Mouse (Mus musculus) kidney, adult 2 months (tissue): ENCODE measurements around the gene Mylk2. TPM values are rescaled to one million over a fixed set of nuclear protein-coding genes. Genes with fewer than 3 reads are reported as not detected.
A peak's percentile ranks its signal among the peaks of the same experiment; 100 is the strongest.

ENCODE experiments used
- DNase-seq: peaks from one replicate; pipeline ENCODE4 v3.0.0; 2021
- H3K27ac ChIP-seq: fragments of 200-500 bp; 2 replicates; pipeline ENCODE4 v1.5.1; 2012; ENCODE audit warnings: low read depth, low read length, control low read depth, inconsistent platforms; ENCODE audit not compliant: insufficient read depth
- H3K27me3 ChIP-seq: fragments of 200-500 bp; replicated peaks from 2 replicates; pipeline ENCODE4 v1.6.1; 2012; ENCODE audit warnings: mild to moderate bottlenecking, moderate library complexity, low read length, inconsistent platforms; ENCODE audit not compliant: control insufficient read depth, insufficient read depth
- H3K36me3 ChIP-seq: fragments of 200-500 bp; 2 replicates; pipeline ENCODE4 v1.6.1; 2012; ENCODE audit warnings: mild to moderate bottlenecking, moderate library complexity, low read length, inconsistent platforms; ENCODE audit not compliant: control insufficient read depth, insufficient read depth
- H3K4me1 ChIP-seq: fragments of 200-500 bp; 2 replicates; pipeline ENCODE4 v1.6.1; 2011; ENCODE audit warnings: low read length; ENCODE audit not compliant: control insufficient read depth, insufficient read depth
- H3K4me3 ChIP-seq: fragments of 200-500 bp; 2 replicates; pipeline ENCODE4 v1.5.1; 2011; ENCODE audit warnings: mild to moderate bottlenecking, low read depth, low read length, control low read depth; ENCODE audit not compliant: insufficient read depth
- CTCF ChIP-seq: fragments of 200-500 bp; conservative IDR thresholded peaks from 2 replicates; pipeline ENCODE4 v1.5.1; 2011; ENCODE audit warnings: low read depth, mild to moderate bottlenecking, control low read depth, low read length, moderate library complexity, mixed read lengths; ENCODE audit not compliant: insufficient read depth, insufficient read length
- POLR2A ChIP-seq: fragments of 200-500 bp; IDR thresholded peaks from one replicate; pipeline ENCODE4 v1.6.1; 2011; ENCODE audit warnings: low read depth, low read length, control low read depth
- WGBS: fragments of 180-500 bp; shearing (Covaris S2); methylation state at CpG from one replicate; pipeline ENCODE4 v1.1.7; 2018; 5-methylcytosine and 5-hydroxymethylcytosine counted together
- polyA plus RNA-seq: library from polyadenylated mRNA; depleted of rRNA; stranded (reverse); fragments of >200 nt; gene quantifications from 2 replicates; pipeline ENCODE4 v1.2.3, GENCODE M21; 2012

Gene Mylk2
- polyA plus RNA-seq, 1 experiment: 1.1 TPM

DNA sequence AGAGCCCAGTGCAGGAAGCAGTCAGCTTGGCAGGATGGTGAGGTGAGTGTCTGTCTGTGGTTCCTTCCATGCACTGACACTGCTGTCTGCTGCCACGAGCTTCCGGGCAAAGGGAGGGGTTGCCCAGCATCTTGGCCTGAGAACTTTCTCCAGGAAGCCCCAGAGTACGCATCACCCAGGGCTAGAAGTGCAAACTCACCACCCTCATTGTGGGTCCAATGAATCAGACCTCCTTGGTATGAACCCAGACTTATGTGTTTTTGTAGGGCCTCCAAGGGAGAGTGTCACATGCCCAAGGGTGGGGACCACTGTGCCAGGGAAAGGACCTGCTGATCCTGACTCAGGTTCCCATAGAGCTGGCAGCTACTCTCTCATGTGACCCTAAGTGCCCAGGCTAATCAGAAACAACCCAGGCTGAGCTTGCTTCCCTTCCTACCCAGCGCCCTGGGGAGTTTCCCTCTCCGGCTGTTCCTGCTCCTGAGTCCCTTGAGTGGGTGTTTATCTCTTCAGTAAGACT, 7.0 kb upstream of the Mylk2 start:
- no peak for TF ChIP-seq CTCF
- Histone ChIP-seq H3K4me3 (no peak overlapping the region), H3K4me1 (no peaks in the 10 kb centered on the region), H3K27ac (no peak overlapping the region), H3K27me3 (no peaks in the 10 kb centered on the region), H3K36me3 (no peaks in the 10 kb centered on the region)
- no peak for DNase-seq
- WGBS: 54% methylated on average over 5 of the region's 5 CpGs

GRCm38 (mm10) chr2:152905036-152905829, 5.9 kb upstream of the Mylk2 start:
- Histone ChIP-seq H3K27ac (no peak overlapping the region), H3K4me3 (no peak overlapping the region), H3K4me1 (no peaks in the 10 kb centered on the region), H3K36me3 (no peaks in the 10 kb centered on the region), H3K27me3 (no peaks in the 10 kb centered on the region)
- 43% methylated on average over 11 of the region's 11 CpGs for WGBS
- TF ChIP-seq POLR2A (no peak), CTCF (no peak)
- DNase-seq: peak; percentile 45

DNA sequence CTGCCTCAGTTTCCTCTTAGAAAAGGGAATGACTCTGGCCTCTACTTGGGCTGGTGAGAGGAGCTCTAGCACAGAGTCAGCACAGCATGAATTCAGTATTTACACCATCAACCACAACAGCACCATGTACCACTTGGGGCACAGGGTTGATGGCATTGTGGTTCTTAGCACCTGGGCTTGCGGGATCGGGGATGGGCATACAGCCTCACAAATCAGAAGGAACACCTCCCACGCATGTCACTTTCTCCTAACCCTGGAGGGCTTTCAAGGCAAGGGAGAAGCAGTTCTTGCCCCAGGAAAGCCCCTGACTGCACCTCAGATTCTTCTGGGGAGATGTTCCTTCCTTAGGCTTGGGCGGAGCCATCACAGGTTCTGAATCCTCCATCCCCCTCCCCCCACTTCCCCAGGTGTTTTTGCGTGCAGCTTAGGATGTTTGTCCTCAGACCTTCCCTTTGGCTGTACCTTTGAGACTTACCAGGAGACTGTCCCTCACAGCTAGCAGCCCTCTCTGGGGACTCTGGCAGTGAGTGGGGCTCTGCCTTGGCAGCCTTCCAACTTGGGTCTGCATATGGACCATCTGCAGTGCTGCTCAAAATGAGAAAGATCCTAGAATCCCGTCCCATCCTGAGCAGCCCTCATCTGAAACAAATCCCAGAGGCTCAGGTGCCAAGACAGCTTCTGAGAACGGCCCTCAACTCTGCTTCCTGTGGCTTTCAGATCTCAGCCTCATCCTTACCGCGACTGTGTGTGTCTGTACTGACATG, 4.7 kb upstream of the Mylk2 start:
- TF ChIP-seq POLR2A (no peak), CTCF (no peak)
- no peaks in the 10 kb centered on the region for H3K36me3 ChIP-seq
- no peak for DNase-seq
- H3K27me3 ChIP-seq: no peaks in the 10 kb centered on the region
- H3K27ac ChIP-seq: no peak overlapping the region
- H3K4me3 ChIP-seq: no peak overlapping the region
- no peaks in the 10 kb centered on the region for H3K4me1 ChIP-seq
- 54% methylated on average over 9 of the region's 9 CpGs for WGBS

DNA sequence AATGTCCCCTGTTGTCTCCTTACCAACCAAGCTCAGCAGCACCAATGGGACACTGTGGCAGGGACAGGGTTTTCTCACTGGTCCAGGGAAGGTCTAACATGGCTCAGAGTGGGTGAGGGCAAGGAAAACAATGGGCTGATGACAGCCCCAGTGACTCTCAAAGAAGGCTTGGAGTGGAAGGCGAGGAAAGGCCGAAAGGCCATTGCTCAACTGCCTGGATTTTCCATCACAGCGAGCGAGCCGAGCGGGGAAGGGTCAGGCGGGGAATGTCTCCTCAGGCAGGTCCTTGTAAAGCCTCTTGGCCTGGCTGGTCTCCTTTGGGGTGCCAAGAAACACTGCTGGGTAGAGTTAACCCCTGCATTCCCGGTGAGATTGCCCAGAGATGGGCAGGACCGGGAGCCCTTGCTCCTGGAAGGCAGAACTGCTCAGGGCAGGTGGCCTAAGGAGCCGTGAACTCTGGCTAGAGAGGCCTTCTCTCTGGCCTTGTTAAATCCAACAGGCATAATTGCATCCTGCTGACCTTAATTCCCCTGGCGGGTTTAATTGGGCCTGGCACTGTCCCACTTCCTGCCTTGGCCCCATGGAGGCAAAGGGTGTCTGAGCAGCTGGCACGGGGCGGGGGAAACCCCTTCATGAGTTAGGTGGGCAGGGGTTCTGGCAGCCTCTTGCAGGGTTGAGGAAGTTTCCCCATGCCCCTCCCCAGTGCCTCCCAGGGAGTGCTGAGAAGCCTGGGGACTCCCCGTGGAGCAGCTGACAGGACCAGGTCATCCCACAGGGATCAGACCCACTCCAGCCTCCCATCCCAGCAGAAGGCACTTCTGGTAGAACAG, 3.8 kb upstream of the Mylk2 start:
- Histone ChIP-seq H3K36me3 (no peaks in the 10 kb centered on the region), H3K4me1 (no peaks in the 10 kb centered on the region), H3K4me3 (no peak overlapping the region), H3K27me3 (no peaks in the 10 kb centered on the region), H3K27ac (no peak overlapping the region)
- TF ChIP-seq POLR2A (no peak), CTCF (no peak)
- no peak for DNase-seq
- 61% methylated on average over 14 of the region's 14 CpGs for WGBS

DNA sequence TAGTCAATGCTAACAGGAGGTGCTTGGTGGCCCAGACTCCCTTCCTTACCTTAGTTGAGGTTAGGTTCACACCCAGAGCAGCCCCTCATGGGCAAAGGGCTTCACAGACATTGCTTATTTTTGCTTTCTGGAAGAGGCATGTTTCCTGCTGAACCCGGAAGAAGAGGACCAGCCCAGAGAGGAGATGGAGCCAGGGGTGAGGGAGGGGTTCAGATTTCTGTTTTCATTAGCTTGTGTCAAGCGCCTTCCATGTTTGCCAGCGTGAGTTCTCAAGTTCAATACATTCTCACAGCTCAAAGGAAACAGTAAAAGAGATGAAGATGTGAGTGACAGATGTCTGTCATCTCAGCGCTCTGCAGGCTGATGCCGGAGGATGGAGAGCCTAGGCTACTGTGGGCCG, 1.3 kb upstream of the Mylk2 start:
- Histone ChIP-seq H3K4me1 (no peaks in the 10 kb centered on the region), H3K27ac (no peak overlapping the region), H3K27me3 (no peaks in the 10 kb centered on the region), H3K4me3 (no peak overlapping the region), H3K36me3 (no peaks in the 10 kb centered on the region)
- no peak for DNase-seq
- TF ChIP-seq POLR2A (no peak), CTCF (no peak)
- 62% methylated on average over 6 of the region's 6 CpGs for WGBS

- TF ChIP-seq POLR2A (no peak), CTCF (no peak)
- H3K4me3 ChIP-seq: no peak overlapping the region
- 43% methylated on average over 6 of the region's 6 CpGs for WGBS
- H3K36me3 ChIP-seq: no peaks in the 10 kb centered on the region
- no peaks in the 10 kb centered on the region for H3K4me1 ChIP-seq
- H3K27me3 ChIP-seq: no peaks in the 10 kb centered on the region
- no peak for DNase-seq
- no peak overlapping the region for H3K27ac ChIP-seq
These were observed 280 bp downstream of the Mylk2 start for GRCm38 (mm10) chr2:152911432-152911831.

GRCm38 (mm10) chr2:152913471-152913870, 2.3 kb downstream of the Mylk2 start:
- no peak for TF ChIP-seq POLR2A
- no peak for TF ChIP-seq CTCF
- no peak for DNase-seq
- no peaks in the 10 kb centered on the region for H3K27me3 ChIP-seq
- H3K36me3 ChIP-seq: no peaks in the 10 kb centered on the region
- WGBS: 30% methylated on average over 7 of the region's 7 CpGs
- H3K27ac ChIP-seq: no peak overlapping the region
- no peaks in the 10 kb centered on the region for H3K4me1 ChIP-seq
- H3K4me3 ChIP-seq: no peak overlapping the region
